In genomic region chr5:36460712-36461111, GRCm38 (mm10) we compare ENCODE assay signal across 26 mouse cellular contexts. TPM values are rescaled to one million over a fixed set of nuclear protein-coding genes. Genes with fewer than 3 reads are reported as not detected.
DNase-seq lines count a peak whose midpoint lies in the region; ATAC-seq and TF ChIP-seq lines count a peak whose summit lies in the region.
"Had no signal": no experiment of that assay in that cellular context is flagged by ENCODE, and none has a peak within 500 bp of the region (broad histone marks: within the 10 kb centered on the region; RNA-seq: fewer than 3 reads in every experiment).

No protein-coding gene starts in this region.

- H3K4me2 ChIP-seq in myocyte (ENCODE audit: low read depth), result peak overlapping the region; percentile 20
- H3K4me2 ChIP-seq: embryonic facial prominence, embryonic 13.5 days; embryonic facial prominence, embryonic 15.5 days; forebrain, embryonic 12.5 days had no signal

- no peak overlapping the region for H3ac ChIP-seq in myocyte (ENCODE audit: control insufficient read depth, insufficient read length)

- H3K4me3 ChIP-seq in megakaryocyte, embryonic 14.5 days (replicated peaks), result peak overlapping the region; percentile 39
- no peak overlapping the region for H3K4me3 ChIP-seq in myocyte
- H3K4me3 ChIP-seq: embryonic facial prominence, embryonic 13.5 days; embryonic facial prominence, embryonic 15.5 days; erythroblast, embryonic 14.5 days; forebrain, embryonic 10.5 days; forebrain, embryonic 12.5 days had no signal

- peaks cover 22% of the 10 kb centered on the region for H3K27me3 ChIP-seq in megakaryocyte, embryonic 14.5 days (replicated peaks)
- H3K27me3 ChIP-seq in myocyte (ENCODE audit: control insufficient read depth, insufficient read depth, insufficient read length), result no peaks in the 10 kb centered on the region
- H3K27me3 ChIP-seq: embryonic facial prominence, embryonic 13.5 days; embryonic facial prominence, embryonic 15.5 days had no signal

- no peaks in the 10 kb centered on the region for H3K36me3 ChIP-seq in megakaryocyte, embryonic 14.5 days (replicated peaks; ENCODE audit: low read length)
- H3K36me3 ChIP-seq in myocyte (ENCODE audit: control insufficient read depth, insufficient read depth), result no peaks in the 10 kb centered on the region
- H3K36me3 ChIP-seq: embryonic facial prominence, embryonic 13.5 days; embryonic facial prominence, embryonic 15.5 days; forebrain, embryonic 10.5 days; forebrain, embryonic 12.5 days; G1E had no signal

- no peak for ATAC-seq in megakaryocyte, adult 5-6 weeks (ENCODE audit: poor library complexity, severe bottlenecking)
- ATAC-seq in activated CD4-positive, CD25-positive, alpha-beta regulatory T cell, adult 4 months, result no peak
- ATAC-seq: CD4-positive, CD25-positive, alpha-beta regulatory T cell, adult 4 months; forebrain, embryonic 14.5 days; forebrain, embryonic 16.5 days had no signal

- peaks cover 75% of the 10 kb centered on the region for H3K4me1 ChIP-seq in megakaryocyte, embryonic 14.5 days

- DNase-seq in 3T3-L1 (ENCODE audit: low read depth, low spot score), result peak; percentile 52
- peak; percentile 66 for DNase-seq in Muller cell, postnatal 12 days (ENCODE audit: inconsistent ontology term)
- no peak for DNase-seq in kidney, adult 11 months
- DNase-seq in kidney, postnatal 4 days, result no peak
- DNase-seq: adrenal gland, adult 2 months; adrenal gland, postnatal 10 days; adrenal gland, postnatal 25 days; cerebellum, adult 11 months; cerebellum, adult 18-20 months; cerebellum, adult 8-10 months; cerebellum, postnatal 10 days; cerebellum, postnatal 36 days; embryo, embryonic 11 days had no signal

- TF ChIP-seq POLR2A in myocyte (IDR thresholded peaks at IDR 0.05; ENCODE audit: insufficient read length, low read depth), result no peak

- H3K79me2 ChIP-seq in myocyte (ENCODE audit: control insufficient read depth, insufficient read depth), result peaks cover 7% of the 10 kb centered on the region

- no peaks in the 10 kb centered on the region for H3K9me3 ChIP-seq in megakaryocyte, embryonic 14.5 days
- H3K9me3 ChIP-seq: embryonic facial prominence, embryonic 13.5 days; embryonic facial prominence, embryonic 15.5 days; forebrain, embryonic 10.5 days; forebrain, embryonic 12.5 days; G1E had no signal

TF ChIP-seq in myocyte, 11 proteins besides CTCF, POLR2A, EP300 and RAD21:
- no peak for TF ChIP-seq MYOG (IDR thresholded peaks at IDR 0.05; ENCODE audit: control insufficient read depth in 1 of 3, insufficient read depth in 1 of 3, insufficient read length in 2 of 3, low read depth in 2 of 3)
- TF ChIP-seq E2F4 (IDR thresholded peaks at IDR 0.05; ENCODE audit: insufficient read depth), result no peak
- no peak for TF ChIP-seq USF1 (IDR thresholded peaks at IDR 0.05; ENCODE audit: low read depth)
- no peak for TF ChIP-seq POLR2AphosphoS2 (IDR thresholded peaks at IDR 0.05; ENCODE audit: insufficient read length, low read depth)
- no peak for TF ChIP-seq CEBPB (IDR thresholded peaks at IDR 0.05; ENCODE audit: insufficient read depth, poor library complexity, severe bottlenecking)
- TF ChIP-seq TCF3 (IDR thresholded peaks at IDR 0.05; ENCODE audit: insufficient read length, low read depth), result no peak

RNA-seq across cellular contexts. Expression of gene Grpel1, which starts 4.1 kb away (rescaled TPM):
- 4.2 and 17.4 TPM in 2 replicates for polyA plus RNA-seq in megakaryocyte, embryonic 14.5 days (2012; ENCODE audit: insufficient read depth, low replicate concordance)
- 24.3 and 24.7 TPM in 2 replicates for total RNA-seq in megakaryocyte, adult 5-6 weeks (2015)
- 21.9 and 24.3 TPM in 2 replicates for total RNA-seq in megakaryocyte, adult 5-6 weeks (2017)
- polyA plus RNA-seq in myocyte (2012; fragmentation: generic; extraction: Trizol), result 46.3 TPM
- polyA plus RNA-seq in activated CD4-positive, CD25-positive, alpha-beta regulatory T cell, adult 4 months (2017; shearing (Covaris generic)), result 10 to 100 TPM; 40.7 to 42.1 TPM

RNA-seq across cellular contexts. Expression of gene Tada2b, which starts 23.4 kb away (rescaled TPM):
- polyA plus RNA-seq in megakaryocyte, embryonic 14.5 days (2012; ENCODE audit: insufficient read depth, low replicate concordance), result 37.5 and 60.1 TPM in 2 replicates
- total RNA-seq in megakaryocyte, adult 5-6 weeks (2015), result 12.0 and 14.0 TPM in 2 replicates
- total RNA-seq in megakaryocyte, adult 5-6 weeks (2017), result 16.5 and 23.3 TPM in 2 replicates
- polyA plus RNA-seq in myocyte (2012; fragmentation: generic; extraction: Trizol), result 7.2 TPM
- 1 to 10 TPM; 2.4 to 4.7 TPM for polyA plus RNA-seq in activated CD4-positive, CD25-positive, alpha-beta regulatory T cell, adult 4 months (2017; shearing (Covaris generic))

RNA-seq across cellular contexts. Expression of gene Ccdc96, which starts 23.7 kb away (rescaled TPM):
- polyA plus RNA-seq in megakaryocyte, embryonic 14.5 days (2012; ENCODE audit: insufficient read depth, low replicate concordance), result 0.57 TPM in 1 of 2 replicates, not detected in the other
- total RNA-seq in megakaryocyte, adult 5-6 weeks (2015), result 0.57 TPM in 1 of 2 replicates, not detected in the other
- total RNA-seq in megakaryocyte, adult 5-6 weeks (2017), result 0.08 and 0.18 TPM in 2 replicates
- polyA plus RNA-seq in myocyte (2012; fragmentation: generic; extraction: Trizol), result 0.38 TPM
- polyA plus RNA-seq in activated CD4-positive, CD25-positive, alpha-beta regulatory T cell, adult 4 months (2017; shearing (Covaris generic)), result not detected
- polyA plus RNA-seq: adrenal gland, adult 2 months; CD4-positive, CD25-positive, alpha-beta regulatory T cell, adult 4 months had no signal

Comparison
In these comparisons a context has a peak if more than half of its experiments do, and no peak if none do; other contexts are left out.
1. DNase-seq: peak in 3T3-L1 (single experiment) and Muller cell, postnatal 12 days (single experiment); none in kidney, adult 11 months (single experiment) and kidney, postnatal 4 days (0 of 2).